Mouse (Mus musculus): ENCODE measurements around the gene Opn1mw. TPM values are rescaled to one million over a fixed set of nuclear protein-coding genes. Genes with fewer than 3 reads are reported as not detected.
"Not testable (repeated sequence)": the region's sequence is repeated elsewhere in the genome, so short reads cannot be mapped to it uniquely, and the experiment has no call there.

Opn1mw gene
- total RNA-seq (2022), result 1 to 10 TPM in 1 of 4 experiments, under 1 TPM in 1, not detected in 2; 0.59 to 2.5 TPM

DNA sequence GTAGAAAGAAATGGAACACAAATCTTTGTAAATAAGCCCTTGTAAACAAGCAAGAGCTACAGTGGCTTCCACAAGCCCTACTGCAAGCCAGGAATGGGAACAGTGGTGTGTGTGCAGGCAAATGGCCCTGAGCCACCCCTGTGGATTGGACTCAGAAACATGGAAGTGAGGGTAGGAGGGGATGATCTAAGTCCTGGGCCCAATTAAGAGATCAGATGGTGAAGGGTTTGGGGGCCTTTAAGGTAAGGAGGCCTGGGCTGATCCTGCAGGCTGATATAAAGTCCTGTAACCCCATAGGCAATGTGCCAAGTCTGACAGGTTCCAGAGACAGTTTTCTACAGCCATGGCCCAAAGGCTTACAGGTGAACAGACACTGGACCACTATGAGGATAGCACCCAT, at the start of gene Opn1mw:
Gene Opn1mw (plus strand): TSS at position 301 of the 400 bp plus-strand sequence.
- DNase-seq (ENCODE audit: low spot score in 2 of 2), result no peak

DNA sequence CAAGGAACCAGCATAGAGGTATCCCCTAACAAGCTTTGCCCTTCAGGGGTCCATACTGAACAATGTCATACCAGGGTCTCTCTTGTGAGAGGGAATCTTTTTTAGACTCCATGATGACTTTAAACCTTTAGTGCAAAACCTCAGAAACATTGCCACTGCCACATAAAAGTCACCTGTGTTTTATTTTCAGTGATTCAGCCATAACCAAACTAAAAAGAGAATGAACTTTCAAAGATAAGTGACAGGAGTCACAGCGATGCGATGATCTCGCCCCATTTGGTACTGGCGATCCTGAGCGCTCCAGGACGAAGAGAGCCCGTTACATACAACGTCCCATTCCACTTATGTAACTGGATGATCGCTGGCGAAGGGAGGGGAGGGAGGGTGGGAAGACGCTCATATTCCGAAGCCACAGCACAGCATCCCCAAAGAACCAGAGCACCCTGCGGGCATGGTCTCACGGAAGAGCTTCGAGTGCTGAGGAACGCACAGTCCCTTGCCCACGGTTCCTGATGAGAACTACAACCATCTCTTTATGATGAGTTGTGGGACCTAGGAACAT, 42.9 kb upstream of the Opn1mw start:
- DNase-seq (ENCODE audit: low spot score in 2 of 2), result no peak

DNA sequence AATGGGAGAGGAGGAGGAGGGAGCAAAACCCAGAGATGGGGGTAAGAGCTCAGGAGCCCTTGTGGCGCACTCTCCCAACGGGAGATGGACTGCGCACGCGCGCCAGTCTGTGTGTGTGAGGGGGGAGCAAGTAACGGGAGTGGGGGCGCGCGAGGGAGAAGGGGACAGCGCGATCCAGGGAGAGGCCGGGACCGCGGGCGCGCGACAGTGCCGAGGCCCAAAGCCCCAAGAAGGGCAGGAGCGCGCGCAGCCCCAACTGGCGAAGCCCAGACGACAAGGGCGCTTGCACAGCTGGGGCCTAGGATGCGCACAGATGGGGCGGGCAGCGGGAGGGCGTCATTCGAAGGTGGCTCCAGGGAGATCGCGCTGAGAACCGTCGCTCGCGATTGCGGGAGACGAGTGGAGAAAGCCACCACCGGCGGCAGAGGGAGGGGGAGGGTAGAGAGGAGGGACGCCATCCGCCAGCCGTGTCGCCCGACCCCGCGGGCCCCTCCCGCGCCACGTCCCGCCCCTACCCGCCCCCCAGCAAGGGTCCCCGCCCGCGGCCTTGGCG, 42.2 kb upstream of the Opn1mw start:
- peak; percentile 50 to 78 for DNase-seq (ENCODE audit: low spot score in 2 of 2)

- peak; percentile 87 to 99 for DNase-seq (ENCODE audit: low spot score in 2 of 2)
Observed at GRCm38 (mm10) chrX:74085601-74086038, 41.6 kb upstream of the Opn1mw start.

GRCm38 (mm10) chrX:74095130-74095529, 32.1 kb upstream of the Opn1mw start:
- no peak for DNase-seq (ENCODE audit: low spot score in 2 of 2)

GRCm38 (mm10) chrX:74103457-74104188, 23.6 kb upstream of the Opn1mw start:
- DNase-seq (ENCODE audit: low spot score in 2 of 2), result peak in 1 of 2 experiments; percentile 18

- no peak for DNase-seq (ENCODE audit: low spot score in 2 of 2)
Observed at GRCm38 (mm10) chrX:74105916-74106315, 21.3 kb upstream of the Opn1mw start.

- no peak for DNase-seq (ENCODE audit: low spot score in 2 of 2)
Observed at GRCm38 (mm10) chrX:74108747-74109146, 18.5 kb upstream of the Opn1mw start.

GRCm38 (mm10) chrX:74114036-74114435, 13.2 kb upstream of the Opn1mw start:
- no peak for DNase-seq (ENCODE audit: low spot score in 2 of 2)

DNA sequence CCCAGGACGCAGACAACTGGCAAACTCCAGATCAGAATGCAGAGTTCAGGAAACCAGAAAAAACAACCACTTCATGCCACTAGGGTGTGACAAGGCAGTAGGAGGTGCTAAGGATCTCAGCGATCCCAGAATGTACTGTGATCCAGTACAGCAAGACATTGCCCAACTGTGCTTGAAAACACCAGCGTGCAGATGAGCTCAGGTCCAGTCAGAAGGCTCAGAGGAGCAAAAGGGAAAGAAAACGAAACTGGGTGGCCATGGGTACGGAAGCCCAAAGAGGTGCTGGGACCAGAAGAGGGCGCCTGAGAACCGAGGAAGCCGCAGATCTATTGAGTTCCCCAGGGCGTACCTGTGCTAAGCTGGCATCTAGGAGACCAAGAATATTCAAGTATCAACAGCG, 11.8 kb upstream of the Opn1mw start:
- peak; percentile 9 to 23 for DNase-seq (ENCODE audit: low spot score in 2 of 2)

DNA sequence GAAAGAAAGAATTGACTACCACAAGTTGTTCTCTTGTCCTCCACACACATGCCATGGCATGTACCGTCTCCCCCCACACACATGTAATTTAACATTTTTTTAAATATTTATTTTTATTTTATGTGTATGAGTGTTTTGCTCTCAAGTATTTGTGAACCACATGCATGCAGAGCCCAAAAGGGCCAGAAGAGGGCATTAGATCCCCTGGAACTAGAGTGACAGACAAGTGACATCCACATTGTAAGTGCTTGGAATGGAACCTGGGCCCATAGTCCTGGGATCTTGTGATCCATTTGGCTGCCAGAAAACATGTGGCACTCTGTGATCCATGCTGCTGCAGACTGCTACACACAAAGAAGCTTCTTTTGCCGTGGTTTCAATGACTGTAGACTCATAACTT, 2.3 kb upstream of the Opn1mw start:
- DNase-seq (ENCODE audit: low spot score in 2 of 2), result no peak

DNA sequence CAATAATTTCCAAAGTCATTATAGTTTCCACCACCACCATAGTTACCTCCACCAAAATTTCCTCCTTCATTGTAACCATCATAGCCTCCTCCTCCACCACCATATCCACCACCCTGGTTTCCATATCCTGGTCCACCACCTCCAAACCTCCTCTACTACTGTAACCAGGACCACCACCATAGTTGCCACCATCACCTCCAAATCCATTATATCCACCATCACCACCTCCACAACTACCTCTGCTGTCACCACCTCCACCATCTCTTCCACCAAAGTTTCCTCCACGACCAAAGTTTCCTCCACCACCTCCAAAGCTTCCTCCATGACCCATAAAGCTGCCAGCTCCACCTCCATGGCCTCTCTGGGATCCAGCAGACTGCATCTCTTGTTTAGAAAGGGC, 8.0 kb downstream of the Opn1mw start, which contains the start of gene Mecp2:
Gene Mecp2 (minus strand): TSS at position 101 of the 400 bp plus-strand sequence.
- DNase-seq (ENCODE audit: low spot score in 2 of 2), result not testable (repeated sequence)

DNA sequence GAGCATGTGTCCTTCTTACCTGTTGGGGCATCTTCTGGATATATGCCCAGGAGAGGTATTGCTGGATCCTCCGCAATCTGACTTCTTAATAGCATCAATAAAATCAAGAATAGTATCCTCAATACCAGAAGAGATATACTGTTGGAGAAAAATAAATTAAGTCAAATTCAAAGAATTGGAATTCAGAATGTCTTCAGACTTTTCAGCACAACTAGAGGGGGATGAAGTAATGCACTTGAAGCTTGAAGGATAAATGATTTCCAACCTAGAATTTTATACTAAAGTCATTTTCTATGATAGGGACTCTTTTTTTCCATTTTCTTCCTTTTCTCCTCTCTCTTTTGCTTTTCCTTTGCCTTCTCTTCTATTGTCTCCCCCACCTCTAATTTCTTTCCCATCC, 40.5 kb downstream of the Opn1mw start, which contains the start of gene Tex28:
Gene Tex28 (minus strand): TSS at position 101 of the 400 bp plus-strand sequence.
- DNase-seq (ENCODE audit: low spot score in 2 of 2), result no peak

DNA sequence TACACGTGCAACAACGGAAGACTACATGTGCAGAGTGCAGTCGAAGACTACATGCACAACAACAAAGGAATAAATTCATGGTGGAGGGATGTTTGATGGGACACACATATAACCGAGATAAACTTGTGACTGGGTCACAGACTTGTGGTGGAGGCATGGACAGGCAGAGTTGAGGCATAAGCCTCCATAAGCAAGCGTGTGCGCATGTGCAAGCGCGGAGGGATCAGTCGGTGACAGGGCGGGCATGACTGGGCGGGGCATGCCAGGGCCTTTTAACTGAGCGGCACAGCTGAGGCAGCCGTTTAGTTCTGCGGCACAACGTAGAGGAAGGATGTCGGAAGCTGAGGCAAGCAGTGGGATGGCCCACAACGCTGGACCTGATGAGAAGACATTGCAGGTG, 49.7 kb downstream of the Opn1mw start, which contains the start of gene Tktl1:
Gene Tktl1 (plus strand): TSS at position 301 of the 400 bp plus-strand sequence.
- DNase-seq (ENCODE audit: low spot score in 2 of 2), result no peak

Other genes with a start within 250 kb of the Opn1mw start
- gene Avpr2, start 235.4 kb upstream of the Opn1mw start, total RNA-seq (2022), result not detected
- gene L1cam, start 231.4 kb upstream of the Opn1mw start, total RNA-seq (2022), result 100 to 1,000 TPM; 147 to 158 (median 153) TPM
- 1 to 10 TPM; 4.3 to 5.1 (median 4.7) TPM for gene Arhgap4, start 205.6 kb upstream of the Opn1mw start, total RNA-seq (2022)
- 10 to 100 TPM; 47.7 to 62.7 (median 57.0) TPM for gene Naa10, start 205.5 kb upstream of the Opn1mw start, total RNA-seq (2022)
- 10 to 100 TPM in 1 of 4 experiments, 1 to 10 TPM in 3; 5.3 to 15.8 (median 7.5) TPM for gene Renbp, start 196.6 kb upstream of the Opn1mw start, total RNA-seq (2022)
- 10 to 100 TPM; 67.9 to 78.7 (median 72.5) TPM for gene Hcfc1, start 161.1 kb upstream of the Opn1mw start, total RNA-seq (2022)
- gene Irak1, start 103.5 kb upstream of the Opn1mw start, total RNA-seq (2022), result 10 to 100 TPM; 54.0 to 61.3 (median 54.2) TPM
- gene Mecp2, start 7.9 kb downstream of the Opn1mw start, total RNA-seq (2022), result 10 to 100 TPM; 87.7 to 95.0 (median 90.3) TPM
- gene Tex28, start 40.4 kb downstream of the Opn1mw start, total RNA-seq (2022), result not detected
- not detected for gene Tktl1, start 49.8 kb downstream of the Opn1mw start, total RNA-seq (2022)
- 10 to 100 TPM; 48.4 to 70.4 (median 61.4) TPM for gene Flna, start 122.4 kb downstream of the Opn1mw start, total RNA-seq (2022)
- gene Emd, start 127.2 kb downstream of the Opn1mw start, total RNA-seq (2022), result 10 to 100 TPM; 33.5 to 39.5 (median 38.8) TPM
- 100 to 1,000 TPM; 134 to 270 (median 185) TPM for gene Rpl10, start 143.3 kb downstream of the Opn1mw start, total RNA-seq (2022)
- gene Taz, start 154.4 kb downstream of the Opn1mw start, total RNA-seq (2022), result 10 to 100 TPM; 60.9 to 67.1 (median 63.8) TPM
- gene Dnase1l1, start 154.9 kb downstream of the Opn1mw start, total RNA-seq (2022), result 1 to 10 TPM; 1.8 to 5.0 (median 3.1) TPM
- gene Atp6ap1, start 169.6 kb downstream of the Opn1mw start, total RNA-seq (2022), result 100 to 1,000 TPM; 362 to 373 (median 369) TPM
- gene Gdi1, start 177.5 kb downstream of the Opn1mw start, total RNA-seq (2022), result 100 to 1,000 TPM; 615 to 673 (median 650) TPM
- gene Fam50a, start 185.6 kb downstream of the Opn1mw start, total RNA-seq (2022), result 10 to 100 TPM; 31.3 to 37.6 (median 33.6) TPM
- 10 to 100 TPM; 21.6 to 29.4 (median 25.8) TPM for gene Plxna3, start 201.6 kb downstream of the Opn1mw start, total RNA-seq (2022)
- 10 to 100 TPM; 22.3 to 28.7 (median 25.7) TPM for gene Lage3, start 226.2 kb downstream of the Opn1mw start, total RNA-seq (2022)
- gene Ubl4a, start 245.8 kb downstream of the Opn1mw start, total RNA-seq (2022), result 10 to 100 TPM; 62.8 to 70.3 (median 68.1) TPM
- 1 to 10 TPM; 2.8 to 4.5 (median 3.7) TPM for gene Slc10a3, start 245.9 kb downstream of the Opn1mw start, total RNA-seq (2022)